Mouse (Mus musculus) liver (tissue): Measurements from ENCODE around the gene Dnaaf2.
"Not testable (repeated sequence)": the region's sequence is repeated elsewhere in the genome, so short reads cannot be mapped to it uniquely, and the experiment has no call there.

ENCODE experiments used
- DNase-seq: peaks from one replicate; pipeline ENCODE4 v3.0.0-alpha.2; 2020; ENCODE audit warnings: mixed read lengths

The Dnaaf2 gene

DNA sequence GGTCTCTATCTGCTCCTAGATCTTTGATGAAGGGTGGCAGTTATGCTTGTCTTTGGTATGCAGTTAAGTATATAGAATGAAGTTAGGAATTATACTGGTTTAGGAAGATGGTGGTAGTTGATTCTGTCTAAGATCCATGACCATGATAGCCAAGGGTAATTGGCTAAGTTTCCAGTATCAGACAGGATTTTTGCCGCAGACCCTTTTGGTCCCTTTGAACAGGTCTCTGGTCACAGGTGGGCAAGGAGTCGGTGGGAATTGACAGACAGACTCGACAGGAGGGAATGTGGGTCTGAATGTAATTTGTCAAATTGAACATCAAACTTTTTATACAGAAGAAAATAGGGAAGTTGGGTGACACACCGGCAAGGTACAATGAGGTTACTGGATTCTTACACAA is 34.6 kb downstream of the Dnaaf2 start:
- DNase-seq, result not testable (repeated sequence)

- not testable (repeated sequence) for DNase-seq
Observed at GRCm38 (mm10) chr12:69160677-69161076, 37.6 kb downstream of the Dnaaf2 start.

DNA sequence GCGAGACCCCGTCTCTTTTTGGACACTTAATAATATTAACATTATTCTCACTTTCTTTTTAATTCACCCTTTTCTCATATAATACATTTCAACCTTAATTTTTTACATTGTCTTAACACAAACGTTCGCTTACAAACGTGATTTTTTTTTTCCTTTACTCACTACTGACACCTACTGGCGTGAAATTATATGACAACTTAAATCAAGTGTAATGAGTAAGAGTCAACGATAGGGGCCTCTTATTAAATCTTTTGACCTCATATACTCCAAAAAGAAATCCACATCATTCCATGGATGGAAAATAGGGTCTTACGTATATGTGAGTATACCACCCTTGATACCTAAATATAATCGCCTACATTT is 38.7 kb downstream of the Dnaaf2 start:
- no peak for DNase-seq

- peak; percentile 98 for DNase-seq
Observed at GRCm38 (mm10) chr12:69158765-69159577, 39.3 kb downstream of the Dnaaf2 start, which contains the start of gene Rps29. Rps29 (minus strand) TSS chr12:69159186.

- DNase-seq, result no peak
Observed at GRCm38 (mm10) chr12:69158366-69158764, 39.9 kb downstream of the Dnaaf2 start.

GRCm38 (mm10) chr12:69157107-69157506 is 41.1 kb downstream of the Dnaaf2 start:
- peak; percentile 47 for DNase-seq

DNA sequence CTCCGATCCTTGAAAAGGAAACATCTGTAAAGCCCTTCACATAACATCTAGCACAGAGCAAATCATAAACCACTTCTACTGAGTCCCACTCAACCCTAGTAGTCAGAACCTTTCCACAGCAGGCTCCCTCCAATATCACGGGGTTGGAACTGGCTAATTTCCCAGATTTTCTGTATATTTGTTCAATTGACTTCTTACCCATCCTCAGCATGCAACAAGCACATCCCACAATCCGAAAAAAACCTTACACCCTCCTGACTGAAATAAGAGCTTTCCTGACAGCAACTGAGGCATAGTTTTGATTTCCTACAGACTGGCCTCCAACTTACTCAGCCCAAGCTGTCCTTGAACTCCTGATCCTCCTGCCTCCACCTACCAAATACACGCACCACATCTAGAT is 41.8 kb downstream of the Dnaaf2 start:
- DNase-seq, result no peak

GRCm38 (mm10) chr12:69155923-69156322 is 42.3 kb downstream of the Dnaaf2 start:
- no peak for DNase-seq

DNA sequence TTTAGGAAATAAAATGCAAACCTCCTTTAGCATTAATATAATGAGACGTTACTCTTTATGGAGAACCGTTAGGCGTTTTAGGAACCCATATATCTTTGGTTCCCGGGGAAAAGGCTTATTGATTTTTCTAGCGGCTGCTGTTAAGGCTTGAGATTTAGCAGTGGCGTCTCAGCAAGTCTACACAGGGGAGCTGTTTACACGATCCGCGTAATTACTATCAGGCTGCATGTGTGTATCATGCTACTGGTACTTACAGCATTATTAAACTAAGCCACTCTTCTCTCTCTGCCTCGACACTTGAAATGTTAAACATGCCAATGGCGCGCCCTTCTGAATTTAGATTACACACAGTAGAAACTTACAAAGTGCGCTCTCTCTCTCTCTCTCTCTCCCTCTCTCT is 48.2 kb downstream of the Dnaaf2 start:
- no peak for DNase-seq

DNA sequence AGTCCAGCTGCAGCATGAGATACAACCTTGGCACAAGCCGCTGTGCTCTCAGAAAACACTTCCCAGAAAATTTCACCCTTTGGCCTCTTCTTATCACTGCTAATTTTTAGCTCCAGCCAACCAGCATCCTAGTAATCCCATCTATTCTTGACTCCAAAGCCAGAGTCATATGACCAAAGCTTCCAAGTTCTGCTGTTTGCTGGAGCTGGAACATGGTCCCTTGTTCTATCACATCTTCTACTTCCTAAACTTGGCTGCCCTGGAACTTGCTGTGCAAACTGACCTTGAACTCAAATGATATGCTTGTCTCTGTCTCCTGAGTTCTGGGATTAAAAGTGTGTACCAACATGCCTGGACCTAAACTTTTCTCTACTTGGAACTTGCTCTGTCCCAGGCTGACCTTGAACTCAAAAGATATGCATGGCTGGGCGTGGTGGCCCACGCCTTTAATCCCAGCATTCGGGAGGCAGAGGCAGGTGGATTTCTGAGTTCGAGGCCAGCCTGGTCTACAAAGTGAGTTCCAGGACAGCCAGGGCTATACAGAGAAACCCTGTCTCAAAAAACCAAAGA is 51.0 kb downstream of the Dnaaf2 start:
- DNase-seq, result no peak

- DNase-seq, result no peak
Observed at GRCm38 (mm10) chr12:69143460-69143859, 54.8 kb downstream of the Dnaaf2 start.

GRCm38 (mm10) chr12:69139841-69140240 is 58.4 kb downstream of the Dnaaf2 start:
- DNase-seq, result no peak

DNA sequence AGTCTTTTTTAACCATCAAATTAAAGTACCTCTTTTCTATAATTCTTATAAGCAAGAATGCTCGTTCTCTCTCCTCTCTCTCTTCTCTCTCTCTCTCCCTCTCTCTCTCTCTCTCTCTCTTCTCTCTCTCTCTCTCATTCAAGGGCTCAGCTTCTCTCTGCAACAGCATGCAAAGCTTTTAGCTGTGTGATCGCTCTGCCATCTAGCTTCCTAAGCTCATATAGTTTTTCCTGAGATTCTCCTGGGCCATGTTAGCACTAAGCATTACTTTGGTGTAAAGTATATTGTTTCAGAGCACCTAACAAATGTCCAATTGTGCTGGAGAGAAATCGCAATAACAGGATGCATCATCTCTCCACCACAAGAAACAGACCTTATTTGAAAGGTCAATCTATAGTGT is 59.0 kb downstream of the Dnaaf2 start:
- no peak for DNase-seq
